Mouse (Mus musculus) right cerebral cortex, adult 2 months (tissue): ENCODE data around the gene Zfand3.
A peak's percentile ranks its signal among the peaks of the same experiment; 100 is the strongest.

ENCODE experiments used
- DNase-seq, 2 experiments: peaks; one replicate each; pipeline ENCODE4 v3.0.0; 2021 to 2022; ENCODE audit warnings: low spot score in 2 of 2

Zfand3 gene

DNA sequence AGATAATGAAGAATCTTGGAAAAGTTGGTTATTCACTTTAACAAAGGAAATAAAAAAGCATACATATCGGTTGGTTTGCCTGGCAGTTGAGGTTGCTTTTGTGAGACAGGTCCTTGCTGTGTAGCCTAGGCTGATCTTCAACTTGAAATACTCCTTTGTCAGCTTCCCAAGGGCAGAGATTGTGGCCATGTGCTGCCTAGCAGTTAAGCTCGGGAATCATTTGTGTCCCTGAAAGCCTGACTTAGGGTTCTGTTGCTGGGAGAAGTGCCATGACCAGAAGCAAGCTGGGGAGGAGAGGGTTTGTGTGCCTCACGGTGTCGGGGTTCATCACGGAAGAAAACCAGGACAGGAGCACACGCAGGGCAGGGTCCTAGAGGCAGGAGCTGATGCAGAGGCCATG, 143.8 kb downstream of the Zfand3 start:
- DNase-seq, result no peak

- DNase-seq, result no peak
Observed at GRCm38 (mm10) chr17:30149911-30150310, 145.4 kb downstream of the Zfand3 start.

- no peak for DNase-seq
Observed at GRCm38 (mm10) chr17:30154144-30154543, 149.6 kb downstream of the Zfand3 start.

GRCm38 (mm10) chr17:30154861-30155260, 150.3 kb downstream of the Zfand3 start:
- DNase-seq, result no peak

DNA sequence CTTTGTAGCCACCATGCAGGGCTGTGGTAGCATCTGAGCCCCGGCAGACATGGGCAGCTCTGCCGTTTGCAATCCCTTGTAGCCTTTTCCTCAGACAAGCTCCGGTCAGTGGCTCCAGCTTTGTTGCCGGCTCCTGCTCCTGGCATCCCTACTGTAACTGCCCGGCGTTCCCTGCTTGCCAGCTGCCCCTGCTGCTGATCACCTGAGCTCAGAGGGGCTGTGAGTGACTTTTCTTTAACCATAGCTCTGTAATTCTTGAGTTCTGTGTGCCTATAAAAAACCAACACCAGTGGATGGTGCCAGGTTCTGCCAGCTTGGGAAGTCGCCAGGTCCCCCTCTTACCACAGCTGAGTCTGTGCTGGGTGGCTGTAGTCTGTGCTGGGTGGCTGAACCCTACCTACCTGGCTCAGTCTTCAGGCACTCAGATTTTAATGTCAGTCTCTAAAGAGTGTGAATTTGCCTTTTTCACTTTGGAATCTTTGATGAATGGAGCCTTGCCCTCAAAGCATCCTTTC, 150.9 kb downstream of the Zfand3 start:
- DNase-seq, result no peak

DNA sequence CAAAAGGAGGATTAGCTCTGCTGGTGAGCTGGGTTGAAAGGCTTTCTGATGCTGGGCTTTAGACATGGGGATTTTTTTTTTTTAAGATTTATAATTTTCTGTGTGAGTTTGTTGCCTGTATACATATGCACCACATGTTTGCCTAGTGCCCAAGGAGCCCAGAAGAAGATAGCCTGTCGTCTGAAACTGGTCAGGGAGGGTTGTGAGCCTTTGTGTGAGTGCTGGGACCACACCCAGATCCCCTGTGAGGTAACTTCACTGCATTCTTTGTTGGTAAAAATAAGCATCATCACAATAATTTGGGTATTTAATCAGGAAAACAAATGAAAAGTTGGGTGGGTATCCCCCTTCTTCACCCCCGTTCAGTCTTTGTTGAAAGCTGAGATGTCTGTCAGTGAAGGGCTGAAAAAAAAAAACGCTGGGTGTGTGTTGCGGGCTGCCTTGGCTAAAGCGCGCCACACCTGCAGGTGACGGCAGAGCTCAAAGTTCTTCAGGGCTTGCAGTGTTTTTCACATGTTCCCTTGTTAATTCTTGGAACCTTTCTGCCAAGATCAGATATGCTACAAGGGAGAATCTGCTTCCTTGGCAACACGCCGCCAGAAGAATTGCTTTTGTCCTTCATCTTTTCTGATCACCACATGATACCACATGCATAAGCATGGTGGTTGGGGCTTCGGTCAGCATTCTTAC, 154.0 kb downstream of the Zfand3 start:
- no peak for DNase-seq

DNA sequence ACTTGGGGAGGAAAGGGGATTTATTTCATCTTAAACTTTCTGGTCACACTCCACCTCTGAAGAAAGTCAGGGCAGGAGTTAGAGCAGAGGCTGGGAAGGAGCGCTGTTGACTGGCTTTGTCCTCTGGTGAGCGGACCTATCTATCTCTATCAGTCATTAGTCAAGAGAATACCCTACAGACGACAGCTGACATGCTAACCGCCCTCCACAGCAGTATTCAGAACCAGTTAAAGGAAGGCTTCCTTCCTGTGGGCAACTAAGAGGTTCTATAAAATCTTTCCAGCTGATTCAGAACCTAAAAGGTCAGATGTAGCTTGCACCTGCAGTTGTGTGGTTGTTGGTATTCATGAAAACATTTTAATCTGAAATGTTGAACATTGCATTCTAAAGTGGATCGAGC, 154.8 kb downstream of the Zfand3 start:
- DNase-seq, result no peak

GRCm38 (mm10) chr17:30160823-30161432, 156.4 kb downstream of the Zfand3 start:
- no peak for DNase-seq

- no peak for DNase-seq
Observed at GRCm38 (mm10) chr17:30162983-30163382, 158.4 kb downstream of the Zfand3 start.

- DNase-seq, result no peak
Observed at GRCm38 (mm10) chr17:30163793-30164192, 159.3 kb downstream of the Zfand3 start.

GRCm38 (mm10) chr17:30164818-30165217, 160.3 kb downstream of the Zfand3 start:
- no peak for DNase-seq

DNA sequence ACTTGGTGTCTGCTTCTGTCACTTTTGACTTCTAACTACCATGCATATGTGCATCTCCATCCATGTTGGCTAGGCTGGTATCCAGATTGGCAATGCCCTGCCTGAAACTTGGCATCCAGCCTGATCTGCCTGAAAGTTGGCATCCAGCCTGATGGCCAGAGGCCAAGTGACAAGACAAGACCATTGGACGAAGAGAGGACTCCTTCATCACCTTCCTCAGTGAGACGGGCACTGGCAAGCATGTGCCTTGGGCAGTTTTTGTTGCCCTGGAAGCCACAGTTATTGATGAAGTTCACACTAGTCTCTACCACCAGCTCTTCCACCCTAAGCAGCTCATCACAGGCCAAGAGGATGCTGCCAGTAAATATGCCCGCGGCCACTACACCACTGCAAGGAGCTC, 172.9 kb downstream of the Zfand3 start:
- no peak for DNase-seq

- no peak for DNase-seq
Observed at GRCm38 (mm10) chr17:30178402-30178801, 173.9 kb downstream of the Zfand3 start.

DNA sequence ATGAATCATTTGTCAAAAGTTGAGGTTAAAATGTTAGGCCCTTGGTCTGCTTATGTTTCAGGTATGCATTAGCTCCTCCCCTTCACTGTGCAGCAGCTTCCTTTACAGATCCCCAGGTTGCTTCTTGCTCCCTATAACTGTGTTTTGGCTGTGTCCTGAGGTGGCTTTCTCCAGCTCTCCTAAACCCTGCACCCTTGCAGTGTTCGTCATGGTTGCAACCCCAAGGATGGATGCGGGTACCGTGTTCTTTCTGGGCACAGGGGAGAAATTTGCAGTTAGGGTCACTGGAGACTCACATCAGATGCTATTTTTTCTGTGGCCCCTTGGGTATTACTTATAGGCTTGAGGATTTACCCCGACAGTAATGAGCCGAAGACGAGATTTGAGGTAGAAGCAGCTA, 175.7 kb downstream of the Zfand3 start:
- DNase-seq, result no peak

GRCm38 (mm10) chr17:30181554-30181953, 177.0 kb downstream of the Zfand3 start:
- no peak for DNase-seq

DNA sequence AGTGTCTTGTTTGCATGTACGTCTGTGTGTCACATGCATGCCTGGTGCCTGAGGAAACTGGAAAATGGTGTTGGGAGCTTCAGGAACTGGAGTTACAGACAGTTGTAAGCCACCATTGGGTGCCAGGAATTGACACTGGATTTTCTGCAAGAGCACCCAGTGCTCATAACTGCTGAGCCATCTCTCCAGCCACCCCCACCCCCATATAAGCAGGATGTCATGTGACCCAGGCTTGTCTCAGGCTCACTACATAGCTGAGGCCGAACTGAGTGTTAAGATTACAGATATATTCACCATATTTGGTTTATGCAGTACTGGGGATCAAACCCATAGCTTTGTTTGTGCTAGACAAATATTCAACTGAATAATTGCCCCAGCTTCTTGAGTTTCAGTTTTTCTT, 177.5 kb downstream of the Zfand3 start:
- no peak for DNase-seq

DNA sequence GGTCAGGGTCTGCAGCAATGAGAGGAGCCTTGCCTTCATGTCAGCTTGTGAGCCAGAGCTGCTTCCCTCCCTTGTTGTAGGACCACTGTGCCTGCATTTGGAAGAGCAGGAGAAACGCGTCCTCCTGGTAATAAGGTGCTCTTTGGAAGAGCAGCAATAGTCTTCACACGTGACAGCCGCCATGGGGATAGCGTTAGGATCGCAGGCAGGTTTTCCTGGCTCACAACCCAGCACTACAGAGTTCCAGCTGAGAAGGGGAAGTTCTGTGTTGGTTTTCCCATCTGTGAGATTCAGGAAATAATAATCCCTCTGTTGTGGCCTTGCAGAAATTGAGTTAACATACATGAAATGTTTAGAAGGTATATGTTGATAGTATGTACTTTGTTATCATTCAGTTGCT, 179.0 kb downstream of the Zfand3 start:
- DNase-seq, result no peak

DNA sequence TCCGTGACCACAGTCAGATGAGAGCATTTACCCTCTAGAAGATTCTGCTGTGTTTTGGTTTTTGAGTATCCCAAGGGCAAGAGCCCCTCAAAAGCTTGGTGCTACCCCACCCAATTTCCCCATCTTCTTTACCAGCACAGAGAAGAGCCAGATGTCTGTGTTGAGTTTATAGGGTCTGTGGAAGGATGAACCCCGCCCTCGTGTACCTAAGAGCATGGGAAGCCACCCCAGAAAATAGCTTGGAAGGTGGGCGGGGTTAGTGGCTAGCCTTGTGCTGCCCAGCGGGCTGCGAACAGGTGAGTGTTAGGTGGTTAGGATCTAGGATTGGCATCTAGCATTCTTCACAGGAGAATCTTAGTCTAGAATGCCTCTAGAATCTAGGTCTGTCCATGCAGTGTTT, 182.6 kb downstream of the Zfand3 start:
- DNase-seq, result no peak

- DNase-seq, result no peak
Observed at GRCm38 (mm10) chr17:30187581-30187980, 183.0 kb downstream of the Zfand3 start.

- DNase-seq, result peak; percentile 61 to 64
Observed at GRCm38 (mm10) chr17:30188031-30188981, 183.8 kb downstream of the Zfand3 start.

DNA sequence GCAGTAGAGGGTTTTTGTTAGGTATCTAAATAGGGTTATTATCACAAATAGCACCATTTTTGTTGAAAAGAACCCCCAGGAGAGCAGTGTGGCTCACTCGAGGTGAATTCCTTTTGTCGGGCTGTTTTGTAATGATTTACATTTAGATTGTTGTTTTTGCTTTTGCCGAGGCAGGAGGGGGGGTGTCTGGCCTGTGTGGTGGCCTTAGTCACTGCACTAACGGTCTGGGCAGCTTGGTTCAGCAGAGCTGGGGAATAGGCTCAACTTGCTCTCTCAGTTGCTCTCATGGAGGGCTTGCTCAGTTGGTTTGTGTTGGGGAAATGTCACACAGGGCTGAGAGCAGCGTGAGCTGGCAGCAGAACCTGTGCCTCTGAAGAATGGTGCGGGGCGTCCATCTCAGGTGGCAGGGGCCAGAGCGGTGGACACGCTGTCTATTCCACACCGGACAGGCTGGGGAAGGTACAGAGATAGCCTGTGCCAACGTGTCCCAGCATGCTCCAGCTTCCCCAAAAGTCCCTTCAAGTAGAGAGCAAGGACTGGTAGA, 186.6 kb downstream of the Zfand3 start:
- DNase-seq, result peak in 1 of 2 experiments; percentile 3

- DNase-seq, result peak; percentile 39 to 41
Observed at GRCm38 (mm10) chr17:30192416-30193005, 188.0 kb downstream of the Zfand3 start.
